Mouse (Mus musculus) midbrain, embryonic 16.5 days (tissue): ENCODE measurements around the gene Igsf8. TPM values are rescaled to one million over a fixed set of nuclear protein-coding genes. Genes with fewer than 3 reads are reported as not detected.

Experiments
- ATAC-seq: fragments of 200-750 bp; cut with Nextera tagmentation; 2 replicates; pipeline ENCODE4 v1.8.0; 2017; ENCODE audit warnings: moderate TSS enrichment
- H3K27ac ChIP-seq: fragments of 300-500 bp; sonication (generic); 2 replicates; pipeline ENCODE4 v1.5.1; 2014; ENCODE audit warnings: mild to moderate bottlenecking, low read length, mixed read lengths
- H3K27me3 ChIP-seq: fragments of 300-500 bp; sonication (generic); 2 replicates; pipeline ENCODE4 v1.6.1; 2014; ENCODE audit warnings: low read depth, low read length, mixed read lengths; ENCODE audit not compliant: control insufficient read depth, insufficient read depth
- H3K36me3 ChIP-seq: fragments of 300-500 bp; sonication (generic); 2 replicates; pipeline ENCODE4 v1.6.1; 2014; ENCODE audit warnings: mild to moderate bottlenecking, low read length, moderate library complexity, mixed read lengths; ENCODE audit not compliant: control insufficient read depth, insufficient read depth
- H3K4me1 ChIP-seq: fragments of 300-500 bp; sonication (generic); 2 replicates; pipeline ENCODE4 v1.6.1; 2014; ENCODE audit warnings: mild to moderate bottlenecking, low read length, mixed read lengths; ENCODE audit not compliant: control insufficient read depth, insufficient read depth
- H3K4me2 ChIP-seq: fragments of 300-500 bp; sonication (generic); 2 replicates; pipeline ENCODE4 v1.6.1; 2014; ENCODE audit warnings: mild to moderate bottlenecking, low read length, mixed read lengths
- H3K4me3 ChIP-seq: fragments of 300-500 bp; sonication (generic); 2 replicates; pipeline ENCODE4 v1.5.1; 2014; ENCODE audit warnings: low read depth, mild to moderate bottlenecking, low read length, moderate library complexity, mixed read lengths
- H3K9ac ChIP-seq: fragments of 300-500 bp; sonication (generic); 2 replicates; pipeline ENCODE4 v1.6.1; 2014; ENCODE audit warnings: low read depth, low read length, mixed read lengths
- H3K9me3 ChIP-seq: fragments of 300-500 bp; sonication (generic); replicated peaks from 2 replicates; pipeline ENCODE4 v1.6.1; 2014; ENCODE audit warnings: mild to moderate bottlenecking, low read length, mixed read lengths; ENCODE audit not compliant: control insufficient read depth, poor library complexity, severe bottlenecking
- WGBS: fragments of 180-500 bp; shearing (Covaris S2); extraction: QIAGEN DNeasy Blood & Tissue Kit; methylation state at CpG from one replicate; pipeline ENCODE4 v1.1.7; 2014; 5-methylcytosine and 5-hydroxymethylcytosine counted together
- polyA plus RNA-seq: library from polyadenylated mRNA; unstranded; fragments of >200 nt; fragmentation: Nextera tagmentation; extraction: Ambion mirVana; gene quantifications from 2 replicates; pipeline ENCODE4 v1.2.1, GENCODE M21; 2015

Gene Igsf8
- 63.9 and 64.0 TPM in 2 replicates for polyA plus RNA-seq

DNA sequence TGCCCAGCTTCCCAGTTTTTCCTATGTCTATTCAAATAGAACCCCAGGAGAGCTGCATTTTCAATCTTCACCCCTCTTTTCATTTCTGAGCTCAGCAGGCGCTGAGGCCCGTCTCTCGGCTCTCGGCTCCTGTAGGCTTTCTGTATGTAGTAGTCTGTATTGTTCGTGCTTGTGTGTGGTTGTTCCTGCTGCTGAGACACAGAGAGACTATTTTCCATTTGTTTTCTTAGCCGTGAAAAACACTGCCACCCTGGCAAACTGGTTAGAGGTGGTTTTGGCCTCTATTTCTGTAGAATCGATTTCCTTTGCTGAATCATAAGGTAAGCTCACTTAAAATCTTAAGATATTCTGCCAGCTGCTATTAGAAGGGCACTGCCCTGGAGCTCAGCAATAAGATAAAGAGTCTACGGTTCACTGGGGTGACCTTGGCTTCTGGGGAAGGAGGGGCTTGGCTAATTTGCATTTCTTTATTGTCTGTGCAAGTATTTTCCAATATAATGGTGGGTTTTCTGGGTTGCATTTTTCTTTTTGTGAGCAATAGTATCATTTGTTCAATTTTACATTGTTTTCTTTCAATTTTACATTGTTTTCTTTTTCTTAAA, at the start of gene Igsf8:
Gene Igsf8, plus strand, starts transcription at position 165 of the 602 bp plus-strand sequence.
- H3K4me1 ChIP-seq = 0 out of 2 replicates have a peak, but pooled peaks cover 2% of the 10 kb centered on the region
- ATAC-seq = no peak
- H3K4me3 ChIP-seq = no peak within 1 kb of the TSS
- no peaks in the 10 kb centered on the region for H3K36me3 ChIP-seq
- peak within 1 kb of the TSS; percentile 40; the same call in 1 of the 2 replicates for H3K27ac ChIP-seq
- WGBS = 6% methylated on average over 8 of the region's 8 CpGs
- no peaks in the 10 kb centered on the region for H3K9me3 ChIP-seq
- no peak within 1 kb of the TSS for H3K9ac ChIP-seq
- H3K27me3 ChIP-seq = no peaks in the 10 kb centered on the region
- no peak within 1 kb of the TSS for H3K4me2 ChIP-seq

DNA sequence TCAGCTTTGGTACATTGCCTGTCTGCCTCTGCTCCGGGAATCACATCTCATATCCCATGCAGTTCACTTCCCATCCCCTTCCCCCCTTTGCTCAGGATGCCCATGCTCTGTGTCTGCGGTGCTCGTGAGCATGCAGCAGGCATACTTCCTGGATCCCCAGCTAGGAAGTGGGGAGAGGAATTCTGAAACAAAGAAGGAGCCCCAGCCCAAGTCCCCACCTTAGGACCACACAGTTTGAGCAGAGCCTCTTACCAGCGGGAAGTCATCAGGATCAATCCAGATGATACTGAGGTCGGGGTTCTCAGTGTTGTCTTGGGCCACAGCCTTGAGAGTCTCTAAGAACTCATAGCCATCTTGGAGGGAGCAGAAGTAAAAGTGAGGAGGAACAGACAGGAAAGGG, 48.7 kb upstream of the Igsf8 start:
- Histone ChIP-seq H3K9me3 (no peaks in the 10 kb centered on the region), H3K4me3 (no peak overlapping the region), H3K27ac (no peak overlapping the region), H3K9ac (no peak overlapping the region), H3K27me3 (no peaks in the 10 kb centered on the region), H3K4me2 (no peak overlapping the region), H3K36me3 (no peaks in the 10 kb centered on the region), H3K4me1 (peaks cover 7% of the 10 kb centered on the region)
- ATAC-seq = no peak
- WGBS = 45% methylated on average over 5 of the region's 5 CpGs

DNA sequence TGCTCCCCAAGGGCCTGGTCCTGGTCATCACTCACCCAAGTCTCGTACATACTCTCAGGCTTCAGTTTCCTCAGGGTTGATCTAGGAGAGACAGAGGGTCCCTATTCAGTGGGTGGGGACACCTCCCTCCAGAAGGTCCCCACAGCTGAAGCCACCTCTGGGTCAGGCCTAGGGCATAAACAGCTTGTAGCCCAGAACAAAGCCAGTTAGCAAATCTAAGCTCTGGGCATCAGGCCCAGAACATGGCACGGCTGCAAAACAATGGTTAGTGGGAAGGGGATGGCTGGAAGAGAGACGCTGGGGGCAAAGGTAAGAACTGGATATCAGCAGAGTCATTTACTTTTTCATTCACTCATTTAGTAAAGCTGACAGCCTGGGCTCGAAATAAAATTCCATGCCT, 47.7 kb upstream of the Igsf8 start:
- H3K4me1 ChIP-seq = peaks cover 7% of the 10 kb centered on the region
- H3K9ac ChIP-seq = no peak overlapping the region
- no peak for ATAC-seq
- no peaks in the 10 kb centered on the region for H3K27me3 ChIP-seq
- 34% methylated on average over 4 of the region's 4 CpGs for WGBS
- no peaks in the 10 kb centered on the region for H3K36me3 ChIP-seq
- H3K4me2 ChIP-seq = no peak overlapping the region
- no peaks in the 10 kb centered on the region for H3K9me3 ChIP-seq
- no peak overlapping the region for H3K27ac ChIP-seq
- no peak overlapping the region for H3K4me3 ChIP-seq

DNA sequence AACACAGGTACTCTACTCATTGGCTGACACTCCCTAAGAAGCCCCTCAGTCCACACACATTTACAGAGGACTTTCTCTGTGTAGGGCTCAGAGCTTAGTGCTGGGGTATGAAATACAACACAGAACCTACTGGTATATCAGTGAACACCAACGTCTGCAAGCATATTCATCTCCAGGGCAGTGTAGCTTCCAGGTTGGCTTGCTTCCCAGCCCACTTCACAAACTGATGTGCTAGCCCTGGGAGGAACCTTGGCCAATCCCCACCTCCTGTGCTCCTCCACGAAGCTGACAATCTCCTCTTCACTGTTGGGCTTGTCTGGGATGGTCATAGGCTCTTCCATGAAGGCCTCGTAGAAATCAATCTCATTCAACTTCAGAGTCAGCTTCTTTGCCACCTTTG, 46.7 kb upstream of the Igsf8 start:
- H3K9me3 ChIP-seq = no peaks in the 10 kb centered on the region
- WGBS = 66% methylated on average over 3 of the region's 3 CpGs
- H3K4me1 ChIP-seq = peaks cover 8% of the 10 kb centered on the region
- ATAC-seq = no peak
- no peaks in the 10 kb centered on the region for H3K27me3 ChIP-seq
- H3K27ac ChIP-seq = no peak overlapping the region
- H3K36me3 ChIP-seq = no peaks in the 10 kb centered on the region
- H3K4me3 ChIP-seq = no peak overlapping the region
- no peak overlapping the region for H3K4me2 ChIP-seq
- H3K9ac ChIP-seq = no peak overlapping the region

DNA sequence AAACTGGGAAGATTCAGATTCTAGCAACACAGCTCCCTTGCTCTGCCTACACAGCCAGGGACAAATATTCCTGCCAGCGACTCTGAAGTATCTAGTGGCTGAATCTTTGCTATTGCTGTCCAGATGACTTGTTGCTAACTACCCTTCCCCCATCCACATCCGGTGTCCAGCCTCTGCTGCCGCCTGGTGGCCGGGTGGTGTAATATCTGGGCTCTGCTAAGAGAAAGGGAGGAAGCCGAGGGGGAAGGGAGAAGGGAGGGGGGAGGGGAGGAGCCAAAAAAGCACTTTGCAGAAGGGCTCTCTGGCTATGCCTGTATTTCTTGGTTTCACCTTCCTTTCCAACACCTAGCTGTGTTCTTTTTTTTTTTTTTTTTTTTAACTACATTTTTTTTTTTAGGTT, 44.3 kb upstream of the Igsf8 start:
- Histone ChIP-seq H3K9ac (no peak overlapping the region), H3K27me3 (no peaks in the 10 kb centered on the region), H3K36me3 (no peaks in the 10 kb centered on the region), H3K27ac (peak overlapping the region; percentile 54; the same call in 1 of the 2 replicates), H3K9me3 (no peaks in the 10 kb centered on the region), H3K4me2 (peak overlapping the region; percentile 39), H3K4me3 (0 out of 2 replicates have a peak overlapping the region, but pooled peaks have one; percentile 7), H3K4me1 (peaks cover 15% of the 10 kb centered on the region)
- 4% methylated on average over 5 of the region's 5 CpGs for WGBS
- ATAC-seq = peak; percentile 43

DNA sequence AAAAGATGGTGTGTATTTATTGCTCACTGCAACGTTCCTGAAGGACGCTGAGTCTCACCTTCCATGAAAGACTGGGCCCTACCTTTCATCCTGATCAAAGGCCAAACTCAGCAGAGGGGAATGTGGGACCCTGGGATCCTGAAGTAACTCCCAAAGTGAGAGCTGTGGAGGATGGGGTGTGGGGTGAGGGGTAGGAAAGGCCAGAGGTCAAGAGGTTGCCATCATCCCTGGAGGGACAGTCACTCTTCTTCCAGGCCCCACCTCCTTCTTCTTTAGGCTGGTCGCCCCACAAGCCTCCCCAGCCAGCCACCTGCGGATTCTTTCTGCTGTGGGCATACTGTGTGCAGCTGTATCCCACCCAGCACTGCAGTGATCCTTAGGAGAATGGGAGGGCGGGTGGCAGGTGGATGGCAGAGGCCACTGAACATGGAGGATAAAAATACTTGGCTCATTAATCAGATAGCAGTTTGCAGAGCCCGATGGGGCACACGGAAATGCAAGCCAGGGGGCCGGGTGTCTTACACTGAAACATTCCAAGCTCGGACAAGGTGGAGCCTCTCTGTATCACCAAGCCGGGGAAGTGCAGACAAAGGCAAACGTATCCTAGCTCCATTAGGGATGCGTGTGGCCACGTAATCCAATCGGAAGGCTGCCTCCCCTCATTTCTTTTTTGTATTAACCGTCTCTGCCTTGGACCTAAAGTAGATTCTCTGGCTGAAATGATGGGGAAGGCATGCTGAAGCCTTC, 43.1 kb upstream of the Igsf8 start:
- Histone ChIP-seq H3K9ac (no peak overlapping the region), H3K4me3 (no peak overlapping the region), H3K27me3 (no peaks in the 10 kb centered on the region), H3K4me2 (no peak overlapping the region), H3K27ac (no peak overlapping the region), H3K36me3 (no peaks in the 10 kb centered on the region), H3K4me1 (peaks cover 17% of the 10 kb centered on the region), H3K9me3 (no peaks in the 10 kb centered on the region)
- ATAC-seq = no peak
- WGBS = 50% methylated on average over 15 of the region's 15 CpGs

DNA sequence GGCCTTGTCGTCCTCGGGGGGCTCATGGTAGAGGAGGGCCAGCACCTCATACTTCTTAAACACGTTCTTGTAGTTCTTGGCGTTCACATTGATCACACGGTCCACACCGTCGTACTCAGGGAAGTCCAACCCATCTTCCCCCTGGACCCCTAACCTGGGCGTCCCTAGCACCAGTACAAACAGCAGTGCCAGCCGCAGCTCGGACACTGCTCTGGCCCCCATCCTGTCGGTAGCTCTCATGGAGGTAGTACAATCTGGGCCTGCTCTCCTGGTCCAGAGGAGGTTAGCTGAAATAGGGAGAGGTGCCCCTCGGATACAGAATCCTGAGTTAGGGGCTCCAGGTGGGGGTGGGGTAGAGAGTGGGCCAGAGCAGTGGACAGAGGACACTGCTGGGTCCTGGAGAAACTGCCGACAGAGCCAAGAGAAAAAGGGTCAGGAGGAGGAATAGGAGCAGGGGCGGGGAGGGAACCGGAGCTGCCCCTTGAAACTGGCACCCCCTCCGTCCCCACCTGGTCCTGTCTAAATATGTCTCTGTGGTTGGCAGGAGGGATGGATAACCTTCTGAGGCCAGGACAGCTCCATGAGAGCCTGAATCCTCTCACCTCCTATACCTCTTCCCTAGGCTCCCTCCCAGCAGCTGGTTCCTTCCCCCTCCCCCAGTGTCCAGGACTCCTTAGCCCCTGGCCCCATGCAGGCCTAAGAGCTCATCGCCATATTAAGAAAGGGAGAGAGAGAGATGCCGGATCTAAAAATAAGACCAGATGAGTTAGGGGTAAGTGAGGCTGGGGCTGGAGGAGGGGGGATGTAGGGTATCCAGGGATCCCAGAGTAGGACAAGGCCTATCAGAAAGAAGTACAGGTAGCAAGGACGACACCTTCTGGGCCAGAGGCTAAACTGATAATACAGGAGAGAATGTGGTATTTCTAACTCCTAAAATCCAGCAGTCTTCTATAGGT, 41.7 kb upstream of the Igsf8 start, which contains the start of gene Casq1:
Gene Casq1, minus strand, starts transcription at position 418 of the 956 bp plus-strand sequence.
- Histone ChIP-seq H3K9ac (no peak within 1 kb of the TSS), H3K9me3 (no peaks in the 10 kb centered on the region), H3K27me3 (no peaks in the 10 kb centered on the region), H3K27ac (peak within 1 kb of the TSS; percentile 43), H3K36me3 (no peaks in the 10 kb centered on the region), H3K4me3 (no peak within 1 kb of the TSS), H3K4me1 (peaks cover 17% of the 10 kb centered on the region), H3K4me2 (no peak within 1 kb of the TSS)
- WGBS = 83% methylated on average over 19 of the region's 19 CpGs
- ATAC-seq = no peak

DNA sequence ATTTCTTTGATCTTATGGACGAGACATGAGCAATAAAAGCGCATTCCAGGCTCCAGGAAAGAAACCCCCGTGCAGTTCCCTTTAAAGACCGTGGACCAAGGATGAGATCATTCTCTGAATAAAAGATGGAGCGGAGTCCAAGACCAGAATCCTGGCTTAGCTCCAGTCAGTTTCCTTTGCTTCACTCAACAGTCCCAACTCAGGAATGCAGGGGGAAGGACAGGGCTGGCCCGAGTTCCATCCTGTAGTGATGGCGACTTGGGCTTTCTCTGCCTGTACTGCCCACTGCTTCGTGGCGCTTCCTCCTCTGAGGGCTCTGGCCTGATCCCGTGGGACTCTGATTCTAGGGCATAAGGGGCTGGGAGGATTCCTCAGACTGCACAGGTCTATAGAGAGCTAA, 41.0 kb upstream of the Igsf8 start:
- WGBS = 27% methylated on average over 10 of the region's 10 CpGs
- Histone ChIP-seq H3K27ac (peak overlapping the region; percentile 43), H3K9ac (no peak overlapping the region), H3K4me2 (no peak overlapping the region), H3K9me3 (no peaks in the 10 kb centered on the region), H3K36me3 (no peaks in the 10 kb centered on the region), H3K27me3 (no peaks in the 10 kb centered on the region), H3K4me1 (peaks cover 17% of the 10 kb centered on the region), H3K4me3 (no peak overlapping the region)
- peak; percentile 33; the same call in 1 of the 2 replicates for ATAC-seq
